Mouse (Mus musculus): ENCODE data around the gene Vwce. TPM values are rescaled to one million over a fixed set of nuclear protein-coding genes. Genes with fewer than 3 reads are reported as not detected.

The Vwce gene
- polyA plus RNA-seq, 2 experiments from 2014 or later: not detected

Other genes starting within 250 kb of the Vwce start
- gene Syt7, start 245.1 kb upstream of the Vwce start, polyA plus RNA-seq (2017; shearing (Covaris generic)): not detected
- gene Lrrc10b, start 176.7 kb upstream of the Vwce start, polyA plus RNA-seq (2017; shearing (Covaris generic)): not detected
- 1 to 10 TPM in 1 of 2 experiments, under 1 TPM in 1; 0.31 to 1.4 TPM for gene Ppp1r32, start 151.3 kb upstream of the Vwce start, polyA plus RNA-seq (2017; shearing (Covaris generic))
- gene Cpsf7, start 108.9 kb upstream of the Vwce start, polyA plus RNA-seq (2017; shearing (Covaris generic)): 10 to 100 TPM; 59.0 to 79.6 TPM
- gene Sdhaf2, start 108.1 kb upstream of the Vwce start, polyA plus RNA-seq (2017; shearing (Covaris generic)): 100 to 1,000 TPM in 1 of 2 experiments, 10 to 100 TPM in 1; 92.6 to 104 TPM
- gene Tmem216, start 78.0 kb upstream of the Vwce start, polyA plus RNA-seq (2017; shearing (Covaris generic)): 10 to 100 TPM; 10.7 to 13.6 TPM
- gene Cyb561a3, start 57.0 kb upstream of the Vwce start, polyA plus RNA-seq (2017; shearing (Covaris generic)): 10 to 100 TPM; 39.1 to 52.7 TPM
- 10 to 100 TPM; 19.3 to 23.0 TPM for gene Tmem138, start 56.9 kb upstream of the Vwce start, polyA plus RNA-seq (2017; shearing (Covaris generic))
- gene Ddb1, start 28.9 kb upstream of the Vwce start, polyA plus RNA-seq (2017; shearing (Covaris generic)): 100 to 1,000 TPM; 104 to 182 TPM
- gene Tkfc, start 28.6 kb upstream of the Vwce start, polyA plus RNA-seq (2017; shearing (Covaris generic)): 10 to 100 TPM in 1 of 2 experiments, 1 to 10 TPM in 1; 9.2 to 12.7 TPM
- not detected for gene Pga5, start 43.9 kb downstream of the Vwce start, polyA plus RNA-seq (2017; shearing (Covaris generic))
- 10 to 100 TPM; 14.5 to 15.7 TPM for gene Vps37c, start 54.5 kb downstream of the Vwce start, polyA plus RNA-seq (2017; shearing (Covaris generic))
- 100 to 1,000 TPM; 449 to 646 TPM for gene Cd5, start 104.8 kb downstream of the Vwce start, polyA plus RNA-seq (2017; shearing (Covaris generic))
- 100 to 1,000 TPM; 464 to 904 TPM for gene Cd6, start 195.8 kb downstream of the Vwce start, polyA plus RNA-seq (2017; shearing (Covaris generic))
- gene Slc15a3, start 205.5 kb downstream of the Vwce start, polyA plus RNA-seq (2017; shearing (Covaris generic)): 1 to 10 TPM; 2.0 to 4.2 TPM
- gene Tmem132a, start 235.7 kb downstream of the Vwce start, polyA plus RNA-seq (2017; shearing (Covaris generic)): under 1 TPM in 1 of 2 experiments, not detected in 1; 0.39 TPM
- 10 to 100 TPM; 57.5 to 82.3 TPM for gene Tmem109, start 247.8 kb downstream of the Vwce start, polyA plus RNA-seq (2017; shearing (Covaris generic))

All from CD4-positive, CD25-positive, alpha-beta regulatory T cell, adult 4 months (primary cell).